9 mouse cellular contexts compared by ENCODE assay signal in genomic region chr2:128211022-128211880, GRCm38 (mm10).
DNase-seq lines count a peak whose midpoint lies in the region; ATAC-seq lines count a peak whose summit lies in the region.
"Had no signal": no experiment of that assay in that cellular context is flagged by ENCODE, and none has a peak within 500 bp of the region (broad histone marks: within the 10 kb centered on the region; RNA-seq: fewer than 3 reads in every experiment).

No protein-coding gene starts in this region.

- peak overlapping the region; percentile 55; the same call in 1 of the 2 replicates for H3K27ac ChIP-seq in hindbrain, embryonic 13.5 days
- no peak overlapping the region for H3K27ac ChIP-seq in liver, embryonic 15.5 days (replicated peaks)
- H3K27ac ChIP-seq in stomach, embryonic 14.5 days (ENCODE audit: low read length), result peak overlapping the region; percentile 68; the same call in 1 of the 2 replicates
- H3K27ac ChIP-seq: macrophage had no signal

- no peaks in the 10 kb centered on the region for H3K9me3 ChIP-seq in hindbrain, embryonic 13.5 days
- H3K9me3 ChIP-seq in liver, embryonic 15.5 days (replicated peaks), result no peaks in the 10 kb centered on the region
- no peaks in the 10 kb centered on the region for H3K9me3 ChIP-seq in stomach, embryonic 14.5 days (ENCODE audit: control insufficient read depth, low read depth, low read length)

- 14% methylated on average over 19 of the region's 19 CpGs for WGBS in hindbrain, embryonic 13.5 days
- whole genome bisulfite sequencing in liver, embryonic 15.5 days (ENCODE audit: insufficient replicate concordance), result 15% methylated on average over 19 of the region's 19 CpGs
- 19% methylated on average over 19 of the region's 19 CpGs for WGBS in stomach, embryonic 14.5 days

- H3K4me2 ChIP-seq in hindbrain, embryonic 13.5 days, result peak overlapping the region; percentile 29
- H3K4me2 ChIP-seq in liver, embryonic 15.5 days, result peak overlapping the region; percentile 20
- peak overlapping the region; percentile 28 for H3K4me2 ChIP-seq in stomach, embryonic 14.5 days (replicated peaks; ENCODE audit: low read depth, low read length)

- no peak overlapping the region for H3K4me3 ChIP-seq in hindbrain, embryonic 13.5 days
- H3K4me3 ChIP-seq in liver, embryonic 15.5 days (replicated peaks), result no peak overlapping the region
- H3K4me3 ChIP-seq in stomach, embryonic 14.5 days (ENCODE audit: low read depth, low read length), result no peak overlapping the region

- H3K27me3 ChIP-seq in hindbrain, embryonic 13.5 days, result no peaks in the 10 kb centered on the region
- 0 out of 2 replicates have a peak, but pooled peaks cover 9% of the 10 kb centered on the region for H3K27me3 ChIP-seq in liver, embryonic 15.5 days
- H3K27me3 ChIP-seq in stomach, embryonic 14.5 days (ENCODE audit: control insufficient read depth, insufficient read depth, low read length), result no peaks in the 10 kb centered on the region

- peak; percentile 39 for DNase-seq in 416B (ENCODE audit: low read depth)
- peak; percentile 76 for DNase-seq in ZHBTc4 (ENCODE audit: low read depth, low spot score)
- DNase-seq in T-cell, adult 2 months (ENCODE audit: low spot score), result no peak
- DNase-seq in thymus, postnatal 10 days (ENCODE audit: low spot score in 2 of 2), result no peak

- H3K4me1 ChIP-seq in hindbrain, embryonic 13.5 days (replicated peaks), result peaks cover 23% of the 10 kb centered on the region
- peaks cover 8% of the 10 kb centered on the region for H3K4me1 ChIP-seq in liver, embryonic 15.5 days (replicated peaks)
- H3K4me1 ChIP-seq in stomach, embryonic 14.5 days (ENCODE audit: control insufficient read depth, insufficient read depth, low read length), result peaks cover 17% of the 10 kb centered on the region

- peak overlapping the region; percentile 46 for H3K9ac ChIP-seq in hindbrain, embryonic 13.5 days
- H3K9ac ChIP-seq in liver, embryonic 15.5 days, result no peak overlapping the region
- H3K9ac ChIP-seq in stomach, embryonic 14.5 days (replicated peaks; ENCODE audit: low read depth, low read length), result no peak overlapping the region

- ATAC-seq in hindbrain, embryonic 13.5 days (ENCODE audit: low FRiP score), result peak; percentile 66
- peak; percentile 25; the same call in 1 of the 2 replicates for ATAC-seq in liver, embryonic 15.5 days (ENCODE audit: insufficient read depth)
- peak; percentile 62; the same call in 1 of the 2 replicates for ATAC-seq in stomach, embryonic 14.5 days (ENCODE audit: insufficient number of reproducible peaks, insufficient read depth, low FRiP score, low read depth)
- no peak for ATAC-seq in inflammation-experienced regulatory T-cells, adult 6 months

- no peaks in the 10 kb centered on the region for H3K36me3 ChIP-seq in hindbrain, embryonic 13.5 days
- no peaks in the 10 kb centered on the region for H3K36me3 ChIP-seq in liver, embryonic 15.5 days (replicated peaks)
- no peaks in the 10 kb centered on the region for H3K36me3 ChIP-seq in stomach, embryonic 14.5 days (ENCODE audit: control insufficient read depth, insufficient read depth, low read length)

Comparison
In these comparisons a context has a peak if more than half of its experiments do, and no peak if none do; other contexts are left out.
1. DNase-seq: peak in 416B (single experiment) and ZHBTc4 (single experiment); none in T-cell, adult 2 months (single experiment) and thymus, postnatal 10 days (0 of 2).
2. Peak in every context shown above with its lines, with median percentiles within 50 percentile points of each other: H3K4me2 ChIP-seq.